Mouse (Mus musculus): ENCODE results near the gene Ints1.

DNA sequence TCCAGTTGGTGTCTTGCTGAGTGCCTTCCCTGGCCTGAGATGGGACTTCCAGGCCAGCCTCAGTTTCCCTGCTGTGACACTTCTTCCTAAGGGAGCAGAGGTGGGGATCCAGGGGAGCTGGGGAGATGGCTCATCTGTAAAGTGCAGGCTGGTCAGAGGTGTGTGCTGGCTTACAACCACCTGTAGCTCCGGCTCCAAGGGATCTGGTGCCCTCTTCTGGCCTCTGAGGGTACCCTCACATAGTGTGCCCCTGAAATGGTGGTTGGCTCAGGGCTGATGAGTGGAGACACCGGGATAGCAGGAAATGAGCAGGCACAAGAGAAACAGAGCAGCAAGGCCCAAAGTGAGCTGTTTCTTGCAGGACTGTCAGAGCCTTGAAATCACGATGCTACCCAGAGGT lies 29.7 kb downstream of the Ints1 start:
- peak; percentile 65 for TF ChIP-seq CTCF (conservative IDR thresholded peaks at IDR 0.05; ENCODE audit: low read length)
- no peak for TF ChIP-seq POU5F1 (IDR thresholded peaks at IDR 0.05; ENCODE audit: borderline replicate concordance, low read length)
- no peak for TF ChIP-seq NANOG (IDR thresholded peaks at IDR 0.05; ENCODE audit: borderline replicate concordance, low read length)

Data from E14TG2a.4 (cell line).